Mouse (Mus musculus) CH12.LX (cell line): ENCODE results near the gene Psmb8. TPM values are rescaled to one million over a fixed set of nuclear protein-coding genes. Genes with fewer than 3 reads are reported as not detected.

ENCODE experiments used
- DNase-seq: peaks from one replicate; pipeline ENCODE4 v3.0.0-alpha.2; 2013; ENCODE audit errors: extremely low read depth
- H3K27ac ChIP-seq: 2 replicates; pipeline ENCODE4 v1.5.1; 2012; ENCODE audit warnings: low read depth, mild to moderate bottlenecking, control low read depth, moderate library complexity; ENCODE audit not compliant: insufficient read depth
- H3K27me3 ChIP-seq: replicated peaks from 2 replicates; pipeline ENCODE3; 2012; ENCODE audit warnings: inconsistent platforms
- H3K36me3 ChIP-seq, 2 experiments: replicated peaks in 1 of 2; 2 replicates each; pipeline versions ENCODE3 to v1.6.1; 2012; ENCODE audit warnings: inconsistent platforms in 1 of 2, low read length in 1 of 2, mild to moderate bottlenecking in 1 of 2, mixed read lengths in 1 of 2, moderate library complexity in 1 of 2; ENCODE audit not compliant: control insufficient read depth in 1 of 2, insufficient read depth in 1 of 2
- H3K4me1 ChIP-seq, 2 experiments: 2 replicates each; pipeline ENCODE4 v1.6.1; 2012; ENCODE audit warnings: inconsistent platforms in 1 of 2, moderate library complexity in 1 of 2; ENCODE audit not compliant: insufficient read depth in 2 of 2, control insufficient read depth in 1 of 2
- H3K4me2 ChIP-seq: 2 replicates; pipeline ENCODE4 v1.6.1; 2012; ENCODE audit warnings: low read depth, mild to moderate bottlenecking, control low read depth; ENCODE audit not compliant: poor library complexity, insufficient read depth, severe bottlenecking
- H3K4me3 ChIP-seq, 3 experiments: fragments of 150-350 bp in 1 of 3; sonication (generic) in 1 of 3; replicated peaks in 1 of 3; 2 replicates each; pipeline versions ENCODE3 to v1.5.1; 2011 to 2012; ENCODE audit warnings: low read depth in 2 of 3, low read length in 2 of 3, mild to moderate bottlenecking in 2 of 3, moderate library complexity in 2 of 3, control low read depth in 1 of 3, improper control_type of control experiment in 1 of 3, inconsistent platforms in 1 of 3, mixed read lengths in 1 of 3; ENCODE audit not compliant: poor library complexity in 1 of 3
- H3K79me2 ChIP-seq: replicated peaks from 2 replicates; pipeline ENCODE4 v1.6.1; 2012; ENCODE audit warnings: mild to moderate bottlenecking, moderate library complexity; ENCODE audit not compliant: control insufficient read depth, poor library complexity, insufficient read depth, severe bottlenecking; ENCODE audit errors: extremely low read depth
- H3K9ac ChIP-seq: 2 replicates; pipeline ENCODE4 v1.6.1; 2012; ENCODE audit warnings: low read depth, mild to moderate bottlenecking, control low read depth, moderate library complexity; ENCODE audit not compliant: insufficient read depth
- H3K9me3 ChIP-seq: replicated peaks from 2 replicates; pipeline ENCODE3; 2012; ENCODE audit warnings: low read length, inconsistent platforms, mixed read lengths
- BHLHE40 ChIP-seq: IDR thresholded peaks from 2 replicates; pipeline ENCODE4 v1.6.1; 2011; ENCODE audit warnings: mild to moderate bottlenecking, low read depth, low read length, improper control_type of control experiment
- CHD1 ChIP-seq: IDR thresholded peaks from 2 replicates; pipeline ENCODE4 v1.6.1; 2012; ENCODE audit warnings: low read depth, low read length, improper control_type of control experiment, inconsistent platforms
- CHD2 ChIP-seq: IDR thresholded peaks from 2 replicates; pipeline ENCODE4 v1.6.1; 2011; ENCODE audit warnings: low read length, improper control_type of control experiment
- E2F4 ChIP-seq: IDR thresholded peaks from 2 replicates; pipeline ENCODE4 v1.6.1; 2011; ENCODE audit warnings: low read depth, low read length, improper control_type of control experiment; ENCODE audit not compliant: insufficient replicate concordance
- ELF1 ChIP-seq: IDR thresholded peaks from 2 replicates; pipeline ENCODE4 v1.6.1; 2014; ENCODE audit warnings: low read depth, mild to moderate bottlenecking, inconsistent platforms, low read length, improper control_type of control experiment
- ETS1 ChIP-seq: conservative IDR thresholded peaks from 2 replicates; pipeline ENCODE4 v1.6.1; 2012; ENCODE audit warnings: low read depth, mild to moderate bottlenecking, inconsistent platforms, low read length, improper control_type of control experiment, moderate library complexity
- GABPA ChIP-seq: IDR thresholded peaks from 2 replicates; pipeline ENCODE4 v1.6.1; 2012; ENCODE audit warnings: low read depth, low read length, improper control_type of control experiment, inconsistent platforms; ENCODE audit not compliant: insufficient replicate concordance
- HCFC1 ChIP-seq: IDR thresholded peaks from 2 replicates; pipeline ENCODE4 v1.6.1; 2012; ENCODE audit warnings: low read depth, mild to moderate bottlenecking, inconsistent platforms, low read length, improper control_type of control experiment
- JUND ChIP-seq: conservative IDR thresholded peaks from 2 replicates; pipeline ENCODE4 v1.6.1; 2011; ENCODE audit warnings: low read depth, low read length, improper control_type of control experiment
- KAT2A ChIP-seq: IDR thresholded peaks from 2 replicates; pipeline ENCODE4 v1.6.1; 2012; ENCODE audit warnings: low read length, improper control_type of control experiment, inconsistent platforms; ENCODE audit not compliant: insufficient replicate concordance
- MAX ChIP-seq: IDR thresholded peaks from 2 replicates; pipeline ENCODE4 v1.6.1; 2011; ENCODE audit warnings: low read length, improper control_type of control experiment
- MEF2A ChIP-seq: IDR thresholded peaks from 2 replicates; pipeline ENCODE4 v1.6.1; 2014; ENCODE audit warnings: low read depth, mild to moderate bottlenecking, inconsistent platforms, low read length, improper control_type of control experiment, borderline replicate concordance
- MXI1 ChIP-seq: IDR thresholded peaks from 2 replicates; pipeline ENCODE4 v1.6.1; 2011; ENCODE audit warnings: mild to moderate bottlenecking, low read depth, low read length, improper control_type of control experiment
- MYC ChIP-seq: IDR thresholded peaks from 2 replicates; pipeline ENCODE4 v1.6.1; 2011; ENCODE audit warnings: low read depth, mild to moderate bottlenecking, improper control_type of control experiment, low read length
- NELFE ChIP-seq: IDR thresholded peaks from 2 replicates; pipeline ENCODE4 v1.6.1; 2011; ENCODE audit warnings: low read depth, low read length, improper control_type of control experiment
- PAX5 ChIP-seq: IDR thresholded peaks from 2 replicates; pipeline ENCODE4 v1.6.1; 2012; ENCODE audit warnings: low read length, inconsistent platforms, mixed read lengths
- POLR2A ChIP-seq: IDR thresholded peaks from 2 replicates; pipeline ENCODE4 v1.6.1; 2011; ENCODE audit warnings: low read depth, mild to moderate bottlenecking, improper control_type of control experiment, low read length
- RCOR1 ChIP-seq: conservative IDR thresholded peaks from 2 replicates; pipeline ENCODE4 v1.6.1; 2012; ENCODE audit warnings: low read depth, mild to moderate bottlenecking, inconsistent platforms, low read length, improper control_type of control experiment
- SIN3A ChIP-seq: IDR thresholded peaks from 2 replicates; pipeline ENCODE4 v1.6.1; 2012; ENCODE audit warnings: low read length, improper control_type of control experiment, inconsistent platforms
- SMC3 ChIP-seq: IDR thresholded peaks from 2 replicates; pipeline ENCODE4 v1.6.1; 2011; ENCODE audit warnings: low read depth, low read length, improper control_type of control experiment
- TCF12 ChIP-seq: IDR thresholded peaks from 2 replicates; pipeline ENCODE4 v1.6.1; 2014; ENCODE audit warnings: low read depth, mild to moderate bottlenecking, inconsistent platforms, low read length, improper control_type of control experiment
- USF1 ChIP-seq: IDR thresholded peaks from 2 replicates; pipeline ENCODE4 v1.6.1; 2014; ENCODE audit warnings: low read depth, mild to moderate bottlenecking, inconsistent platforms, low read length, improper control_type of control experiment
- USF2 ChIP-seq: conservative IDR thresholded peaks from 2 replicates; pipeline ENCODE4 v1.6.1; 2011; ENCODE audit warnings: low read depth, low read length, improper control_type of control experiment
- ZKSCAN1 ChIP-seq: IDR thresholded peaks from 2 replicates; pipeline ENCODE4 v1.6.1; 2012; ENCODE audit warnings: low read depth, inconsistent platforms, low read length, improper control_type of control experiment, borderline replicate concordance
- dilution Hi-C: fragments of 300-500 bp; cut with MboI; formaldehyde crosslinking; loops from 2 replicates; pipeline ENCODE4 v1.14.3; 2020; ENCODE audit warnings: low sequenced_read_pairs; ENCODE audit not compliant: extremely low pct_unique_long_range_greater_than_20kb, extremely low pct_ligation_motif_present
- in situ Hi-C: fragments of 300-500 bp; cut with MboI; formaldehyde crosslinking; loops from 3 replicates; pipeline ENCODE4 v1.14.3; 2019; ENCODE audit warnings: low sequenced_read_pairs, low pct_ligation_motif_present, low pct_unique_long_range_greater_than_20kb, mixed read lengths
- polyA plus RNA-seq: library from polyadenylated mRNA; unstranded; fragments of >175 nt; gene quantifications from 2 replicates; pipeline ENCODE4 v1.2.1, GENCODE M21; 2012; ENCODE audit warnings: low read depth; ENCODE audit not compliant: insufficient read length
- total RNA-seq, 2 experiments: library from RNA; depleted of rRNA; stranded (reverse); fragments of 300-350 nt in 1 of 2; fragments of >200 nt in 1 of 2; gene quantifications; 2 replicates each; pipeline ENCODE4 v1.2.3; 2012 to 2014

Gene Psmb8
- total and polyA plus RNA-seq, 3 experiments, result 652 to 989 (median 857) TPM

- Histone ChIP-seq H3K4me1 (peaks cover 6 to 25% of the 10 kb centered on the region in 2 experiments), H3K9me3 (peaks cover 8% of the 10 kb centered on the region), H3K27ac (no peak overlapping the region), H3K4me2 (no peak overlapping the region), H3K79me2 (peaks cover 14% of the 10 kb centered on the region), H3K27me3 (no peaks in the 10 kb centered on the region), H3K36me3 (peaks cover 72 to 89% of the 10 kb centered on the region in 2 experiments), H3K4me3 (no peak overlapping the region), H3K9ac (no peak overlapping the region)
- TF ChIP-seq POLR2A (no peak), ETS1 (no peak), MAX (no peak), GABPA (no peak), MXI1 (no peak), USF1 (no peak), PAX5 (no peak), E2F4 (no peak), TCF12 (no peak), ELF1 (no peak), BHLHE40 (no peak), JUND (no peak), CHD2 (no peak), USF2 (no peak), SIN3A (no peak)
- in situ Hi-C loops (loop anchor here (5.0 kb wide), 1 partner anchor 33 kb away; no protein-coding TSS in a partner anchor), dilution Hi-C loops (no loop called here)
- no peak for DNase-seq
Measured at GRCm38 (mm10) chr17:34210599-34210998, 13.1 kb downstream of the Psmb8 start.

- Histone ChIP-seq H3K4me1 (peaks cover 3 to 17% of the 10 kb centered on the region in 2 experiments; a peak in 2 of 4 replicates), H3K9ac (no peak overlapping the region), H3K27me3 (no peaks in the 10 kb centered on the region), H3K4me2 (no peak overlapping the region), H3K9me3 (peaks cover 8% of the 10 kb centered on the region), H3K4me3 (no peak overlapping the region), H3K36me3 (peaks cover 79 to 94% of the 10 kb centered on the region in 2 experiments), H3K27ac (0 out of 2 replicates have a peak overlapping the region, but pooled peaks have one; percentile 24), H3K79me2 (peaks cover 7% of the 10 kb centered on the region)
- no peak for TF ChIP-seq POLR2A
- no peak for TF ChIP-seq HCFC1
- no peak for TF ChIP-seq USF1
- TF ChIP-seq GABPA, result no peak
- no peak for TF ChIP-seq KAT2A
- no peak for TF ChIP-seq ZKSCAN1
- no peak for TF ChIP-seq NELFE
- no peak for TF ChIP-seq MYC
- no peak for TF ChIP-seq CHD1
- no peak for TF ChIP-seq MEF2A
- no peak for TF ChIP-seq SMC3
- no peak for TF ChIP-seq RCOR1
- no peak for TF ChIP-seq SIN3A
- in situ Hi-C loops, result loop anchor here (5.0 kb wide), 1 partner anchor 35 kb away; no protein-coding TSS in a partner anchor
- dilution Hi-C loops, result no loop called here
- no peak for DNase-seq
Measured at GRCm38 (mm10) chr17:34211746-34212365, 14.3 kb downstream of the Psmb8 start.
